Mouse (Mus musculus): Measurements from ENCODE around the gene Hoxa3. TPM values are rescaled to one million over a fixed set of nuclear protein-coding genes. Genes with fewer than 3 reads are reported as not detected.

Hoxa3 gene
- polyA plus RNA-seq, 1 experiment: not detected

Other genes with a start within 250 kb of the Hoxa3 start
- 8.8 and 12.8 TPM in 2 replicates for gene Skap2, start 200.8 kb downstream of the Hoxa3 start, polyA plus RNA-seq (2012; rRNA removed)
- 0.04 TPM in 1 of 2 replicates, not detected in the other for gene Hoxa1, start 55.0 kb downstream of the Hoxa3 start, polyA plus RNA-seq (2012; rRNA removed)
- not detected in 2 replicates for gene Hoxa2, start 48.5 kb downstream of the Hoxa3 start, polyA plus RNA-seq (2012; rRNA removed)
- gene 5730596B20Rik, start 35.8 kb downstream of the Hoxa3 start, polyA plus RNA-seq (2012; rRNA removed): not detected in 2 replicates
- gene Hoxa4, start 21.6 kb downstream of the Hoxa3 start, polyA plus RNA-seq (2012; rRNA removed): 0.06 TPM in 1 of 2 replicates, not detected in the other
- 0.11 TPM in 1 of 2 replicates, not detected in the other for gene Hoxa5, start 8.7 kb downstream of the Hoxa3 start, polyA plus RNA-seq (2012; rRNA removed)
- gene Hoxa6, start 4.6 kb downstream of the Hoxa3 start, polyA plus RNA-seq (2012; rRNA removed): not detected in 2 replicates
- gene Gm28308, start within 50 bp of the Hoxa3 start, polyA plus RNA-seq (2012; rRNA removed): not detected in 2 replicates
- 0.17 TPM in 1 of 2 replicates, not detected in the other for gene Hoxa7, start 8.5 kb upstream of the Hoxa3 start, polyA plus RNA-seq (2012; rRNA removed)
- gene Hoxa9, start 17.8 kb upstream of the Hoxa3 start, polyA plus RNA-seq (2012; rRNA removed): not detected in 2 replicates
- gene Hoxa10, start 27.5 kb upstream of the Hoxa3 start, polyA plus RNA-seq (2012; rRNA removed): 0.27 TPM in 1 of 2 replicates, not detected in the other
- 0.04 and 0.21 TPM in 2 replicates for gene Hoxa11, start 32.5 kb upstream of the Hoxa3 start, polyA plus RNA-seq (2012; rRNA removed)
- not detected in 2 replicates for gene Hoxa13, start 47.5 kb upstream of the Hoxa3 start, polyA plus RNA-seq (2012; rRNA removed)
- not detected in 2 replicates for gene Evx1, start 100.2 kb upstream of the Hoxa3 start, polyA plus RNA-seq (2012; rRNA removed)

Data from frontal cortex, adult 2 months (tissue).